Mouse (Mus musculus): Measurements from ENCODE around the gene Ms4a2.

DNA sequence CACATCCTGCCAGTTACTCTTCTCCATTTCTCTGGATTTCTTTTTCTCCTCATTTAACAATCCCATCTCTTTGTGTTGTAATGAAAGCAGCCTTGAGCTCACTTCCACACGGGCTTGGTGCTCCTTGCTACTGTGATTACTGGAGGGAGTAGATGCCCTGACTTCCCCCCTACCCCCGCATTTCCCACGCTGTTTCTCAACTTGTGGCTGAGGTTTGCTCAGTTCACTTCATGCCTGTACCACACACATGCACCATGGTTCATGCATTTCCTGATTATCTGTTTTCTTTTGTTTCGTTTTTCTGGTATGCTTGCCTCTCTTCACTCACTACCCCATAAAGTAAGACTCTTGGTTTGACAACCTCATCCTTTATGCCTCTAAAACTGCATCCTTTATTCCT, 34.3 kb downstream of the Ms4a2 start:
- TF ChIP-seq POLR2A (IDR thresholded peaks at IDR 0.05; ENCODE audit: low read depth, low read length) (no peak), CTCF (conservative IDR thresholded peaks at IDR 0.05 in 1 of 2, IDR thresholded peaks at IDR 0.05 in 1 of 2; ENCODE audit: low read depth in 2 of 2, low read length in 2 of 2) (no peak), ZC3H11A (IDR thresholded peaks at IDR 0.05; ENCODE audit: low read depth, low read length) (no peak), MAX (IDR thresholded peaks at IDR 0.05; ENCODE audit: low read length) (no peak), MXI1 (IDR thresholded peaks at IDR 0.05; ENCODE audit: low read depth, low read length) (no peak), EP300 (IDR thresholded peaks at IDR 0.05; ENCODE audit: low read length) (no peak), ZNF384 (IDR thresholded peaks at IDR 0.05; ENCODE audit: low read depth, low read length) (no peak)

All from CH12.LX (cell line).